8 mouse cellular contexts compared by ENCODE assay signal in the genomic region with DNA sequence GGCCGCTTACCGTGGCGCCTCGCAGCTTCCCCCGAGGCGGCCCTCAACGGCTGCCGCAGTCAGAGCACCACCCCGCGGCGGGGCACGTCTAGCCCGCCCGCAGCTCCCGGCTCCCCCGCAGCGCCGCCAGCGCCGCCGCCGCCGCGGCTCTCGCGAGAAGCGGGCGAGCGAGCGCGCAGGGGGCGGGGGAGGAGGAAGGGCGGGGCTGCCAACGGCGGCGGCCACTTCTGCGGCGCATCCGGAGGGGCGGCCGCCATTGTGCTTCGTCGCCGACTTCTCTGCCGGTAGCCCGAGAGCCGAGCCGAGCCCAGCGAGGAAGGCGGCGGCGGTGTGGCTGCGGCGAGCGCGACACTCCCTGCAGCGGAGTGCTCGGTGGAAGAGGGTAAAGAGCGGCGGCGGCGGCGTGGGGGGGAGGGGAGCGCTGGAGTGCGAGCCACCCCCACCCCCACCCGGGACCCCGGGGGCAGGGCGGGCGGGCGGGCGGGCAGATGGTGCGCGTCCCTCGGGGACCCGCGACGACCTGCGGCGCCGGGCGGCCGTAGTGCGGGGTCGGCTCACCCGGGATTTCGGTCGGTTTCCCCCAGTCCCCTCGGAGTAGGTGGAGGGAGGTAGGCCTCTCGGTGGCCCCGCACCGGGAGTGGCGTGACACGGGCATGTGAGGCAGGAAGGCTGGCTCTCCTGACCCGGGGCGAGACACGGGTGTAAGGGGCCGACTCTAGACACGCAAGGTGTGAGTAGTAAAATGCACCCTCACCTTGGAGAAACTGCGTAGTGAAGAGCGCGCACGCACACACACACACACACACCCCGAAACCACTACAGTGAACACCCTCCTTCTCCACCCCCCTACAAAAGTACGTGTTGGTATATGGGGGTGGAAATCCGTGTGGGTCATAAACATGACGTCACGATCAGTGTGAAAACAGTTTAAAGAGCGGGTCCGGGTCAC. TPM values are rescaled to one million over a fixed set of nuclear protein-coding genes. Genes with fewer than 3 reads are reported as not detected.
A peak's percentile ranks its signal among the peaks of the same experiment; 100 is the strongest.
DNase-seq lines count a peak whose midpoint lies in the region; ATAC-seq and TF ChIP-seq lines count a peak whose summit lies in the region.

Baz2b (minus strand) TSS at position 137 of the 949 bp plus-strand sequence.
March7 (plus strand) TSS at position 185 of the 949 bp plus-strand sequence.

- H3K27me3 ChIP-seq in hindbrain, embryonic 11.5 days (ENCODE audit: control insufficient read depth, insufficient read depth, low read length): no peaks in the 10 kb centered on the region
- no peaks in the 10 kb centered on the region for H3K27me3 ChIP-seq in lung, postnatal 0 days (replicated peaks; ENCODE audit: insufficient read depth, low read length)

- H3K4me2 ChIP-seq in hindbrain, embryonic 11.5 days (replicated peaks; ENCODE audit: low read depth, low read length): peak within 1 kb of the TSS; percentile 71
- peak within 1 kb of the TSS; percentile 70 for H3K4me2 ChIP-seq in lung, postnatal 0 days (replicated peaks; ENCODE audit: low read depth, low read length)

- no peaks in the 10 kb centered on the region; the same call in 1 of the 2 replicates for H3K4me1 ChIP-seq in hindbrain, embryonic 11.5 days (replicated peaks; ENCODE audit: control insufficient read depth, insufficient read depth, low read length)
- H3K4me1 ChIP-seq in lung, postnatal 0 days (ENCODE audit: insufficient read depth, low read depth, low read length): peaks cover 16% of the 10 kb centered on the region; the same call in 1 of the 2 replicates

- DNase-seq in NIH3T3 (ENCODE audit: low read depth): peak; percentile 95
- peak; percentile 96 for DNase-seq in cerebellum, postnatal 10 days
- DNase-seq in frontal cortex, postnatal 10 days (ENCODE audit: low spot score in 2 of 2): peak; percentile 74 to 86
- peak; percentile 94 for DNase-seq in hindbrain, embryonic 11.5 days (ENCODE audit: low spot score)
- peak; percentile 81 to 91 for DNase-seq in layer of hippocampus, postnatal 10 days (ENCODE audit: low spot score in 2 of 2)
- peak; percentile 96 for DNase-seq in lung, postnatal 0 days (ENCODE audit: low spot score)
- peak; percentile 63 for DNase-seq in ovary, postnatal 10 days (ENCODE audit: low spot score)
- peak; percentile 94 for DNase-seq in thymus, postnatal 0 days (ENCODE audit: low spot score)

- TF ChIP-seq CTCF in lung, postnatal 0 days (IDR thresholded peaks at IDR 0.05): peak; percentile 48

- H3K9ac ChIP-seq in hindbrain, embryonic 11.5 days (ENCODE audit: low read depth, low read length): peak within 1 kb of the TSS; percentile 91
- peak within 1 kb of the TSS; percentile 93 for H3K9ac ChIP-seq in lung, postnatal 0 days (replicated peaks; ENCODE audit: low read depth)

- H3K9me3 ChIP-seq in hindbrain, embryonic 11.5 days (ENCODE audit: control insufficient read depth, low read length): no peaks in the 10 kb centered on the region
- no peaks in the 10 kb centered on the region for H3K9me3 ChIP-seq in lung, postnatal 0 days (ENCODE audit: low read length)

- H3K36me3 ChIP-seq in hindbrain, embryonic 11.5 days (ENCODE audit: control insufficient read depth, insufficient read depth, low read length): no peaks in the 10 kb centered on the region
- H3K36me3 ChIP-seq in lung, postnatal 0 days (ENCODE audit: insufficient read depth, low read length): peaks cover 6% of the 10 kb centered on the region; the same call in 1 of the 2 replicates

- peak within 1 kb of the TSS; percentile 93 for H3K4me3 ChIP-seq in hindbrain, embryonic 11.5 days (ENCODE audit: low read depth, low read length)
- H3K4me3 ChIP-seq in lung, postnatal 0 days (ENCODE audit: low read depth, low read length): peak within 1 kb of the TSS; percentile 91

- ATAC-seq in hindbrain, embryonic 11.5 days (ENCODE audit: low FRiP score): peak; percentile 91
- ATAC-seq in lung, postnatal 0 days: peak; percentile 97

- peak within 1 kb of the TSS; percentile 93 for H3K27ac ChIP-seq in hindbrain, embryonic 11.5 days (ENCODE audit: low read depth, low read length)
- peak within 1 kb of the TSS; percentile 93 for H3K27ac ChIP-seq in lung, postnatal 0 days (ENCODE audit: low read length)

- under 1% methylated on average over 42 of the region's 109 CpGs for WGBS in hindbrain, embryonic 11.5 days
- under 1% methylated on average over 45 of the region's 109 CpGs for WGBS in lung, postnatal 0 days

- no peak for TF ChIP-seq EP300 in lung, postnatal 0 days (IDR thresholded peaks at IDR 0.05)

RNA-seq across cellular contexts. Expression of gene Baz2b, which starts in this region (rescaled TPM):
- polyA plus RNA-seq in hindbrain, embryonic 11.5 days (2014; fragmentation: Nextera tagmentation; extraction: Ambion mirVana): 78.6 and 108 TPM in 2 replicates
- total RNA-seq in layer of hippocampus, postnatal 10 days (2021): 10 to 100 TPM; 56.8 to 57.6 TPM
- 63.0 and 64.9 TPM in 2 replicates for polyA plus RNA-seq in lung, postnatal 0 days (2015; fragmentation: Nextera tagmentation; extraction: Ambion mirVana)
- 45.4 and 52.5 TPM in 2 replicates for polyA plus RNA-seq in thymus, postnatal 0 days (2015; fragmentation: Nextera tagmentation; extraction: Ambion mirVana)

RNA-seq across cellular contexts. Expression of gene March7, which starts in this region (rescaled TPM):
- polyA plus RNA-seq in hindbrain, embryonic 11.5 days (2014; fragmentation: Nextera tagmentation; extraction: Ambion mirVana): 79.6 and 88.5 TPM in 2 replicates
- total RNA-seq in layer of hippocampus, postnatal 10 days (2021): 10 to 100 TPM; 64.7 to 67.3 TPM
- 46.8 and 64.1 TPM in 2 replicates for polyA plus RNA-seq in lung, postnatal 0 days (2015; fragmentation: Nextera tagmentation; extraction: Ambion mirVana)
- 69.8 and 84.1 TPM in 2 replicates for polyA plus RNA-seq in thymus, postnatal 0 days (2015; fragmentation: Nextera tagmentation; extraction: Ambion mirVana)

Comparison
In these comparisons a context has a peak if more than half of its experiments do, and no peak if none do; other contexts are left out.
1. Peak in every context shown above with its lines: DNase-seq, ATAC-seq, H3K4me3 ChIP-seq and H3K27ac ChIP-seq.